Mouse (Mus musculus): ENCODE data around the gene Gm21904. TPM values are rescaled to one million over a fixed set of nuclear protein-coding genes. Genes with fewer than 3 reads are reported as not detected.
"Not testable (repeated sequence)": the region's sequence is repeated elsewhere in the genome, so short reads cannot be mapped to it uniquely, and the experiment has no call there.

Gm21904 gene
- polyA plus RNA-seq (2014; fragmentation: Nextera tagmentation; extraction: Ambion mirVana), result not detected in 2 replicates

GRCm38 (mm10) chrY:17846166-17846565, at the start of gene Gm21904:
Gene Gm21904, minus strand, starts transcription at chrY:17846266.
- no CpG with 5 or more reads among the region's 3 CpGs for WGBS
- H3K4me3 ChIP-seq (ENCODE audit: low read depth, low read length), result not testable (repeated sequence)

GRCm38 (mm10) chrY:17874441-17874840, 28.4 kb upstream of the Gm21904 start, which contains the start of the genes Gm20772 and Gm20831:
Gene Gm20772, plus strand, starts transcription at chrY:17874741.
Gene Gm20831, plus strand, starts transcription at chrY:17874741.
- H3K27ac ChIP-seq (ENCODE audit: low read depth, low read length); DNase-seq (ENCODE audit: low spot score); H3K36me3 ChIP-seq (ENCODE audit: control insufficient read depth, insufficient read depth, low read length); H3K27me3 ChIP-seq (ENCODE audit: control insufficient read depth, insufficient read depth, low read length); H3K9me3 ChIP-seq (ENCODE audit: control insufficient read depth, low read length); ATAC-seq (ENCODE audit: low FRiP score); H3K4me3 ChIP-seq (ENCODE audit: low read depth, low read length); H3K4me2 ChIP-seq (replicated peaks; ENCODE audit: low read depth, low read length); H3K4me1 ChIP-seq (replicated peaks; ENCODE audit: control insufficient read depth, insufficient read depth, low read length); H3K9ac ChIP-seq (ENCODE audit: low read depth, low read length): not testable (repeated sequence)

More at GRCm38 (mm10) chrY:17846166-17846565, at the start of gene Gm21904:
- ATAC-seq (ENCODE audit: low FRiP score); H3K9me3 ChIP-seq (ENCODE audit: control insufficient read depth, low read length); H3K9ac ChIP-seq (ENCODE audit: low read depth, low read length); H3K4me1 ChIP-seq (replicated peaks; ENCODE audit: control insufficient read depth, insufficient read depth, low read length); H3K27me3 ChIP-seq (ENCODE audit: control insufficient read depth, insufficient read depth, low read length); H3K36me3 ChIP-seq (ENCODE audit: control insufficient read depth, insufficient read depth, low read length); H3K27ac ChIP-seq (ENCODE audit: low read depth, low read length); DNase-seq (ENCODE audit: low spot score); H3K4me2 ChIP-seq (replicated peaks; ENCODE audit: low read depth, low read length): not testable (repeated sequence)

Other genes starting within 250 kb of the Gm21904 start
- not detected in 2 replicates for gene Gm20772, start 28.5 kb upstream of the Gm21904 start, polyA plus RNA-seq (2014; fragmentation: Nextera tagmentation; extraction: Ambion mirVana)
- not detected in 2 replicates for gene Gm20831, start 28.5 kb upstream of the Gm21904 start, polyA plus RNA-seq (2014; fragmentation: Nextera tagmentation; extraction: Ambion mirVana)
- not detected in 2 replicates for gene Srsy, start 91.1 kb upstream of the Gm21904 start, polyA plus RNA-seq (2014; fragmentation: Nextera tagmentation; extraction: Ambion mirVana)
- not detected in 2 replicates for gene Gm21764, start 215.5 kb upstream of the Gm21904 start, polyA plus RNA-seq (2014; fragmentation: Nextera tagmentation; extraction: Ambion mirVana)
- not detected in 2 replicates for gene Ssty1, start 242.8 kb upstream of the Gm21904 start, polyA plus RNA-seq (2014; fragmentation: Nextera tagmentation; extraction: Ambion mirVana)

All from hindbrain, embryonic 11.5 days (tissue).